Mouse (Mus musculus): ENCODE results near the gene Pecam1. TPM values are rescaled to one million over a fixed set of nuclear protein-coding genes. Genes with fewer than 3 reads are reported as not detected.
"Not testable (repeated sequence)": the region's sequence is repeated elsewhere in the genome, so short reads cannot be mapped to it uniquely, and the experiment has no call there.

The Pecam1 gene
- polyA plus RNA-seq, 1 experiment from 2014 or later, result 6.1 TPM

GRCm38 (mm10) chr11:106782841-106783764 is 32.7 kb upstream of the Pecam1 start:
- Histone ChIP-seq H3K9me3 (replicated peaks) (no peaks in the 10 kb centered on the region), H3K27ac (no peak overlapping the region; the same call in 1 of the 2 replicates), H3K36me3 (peaks cover 73% of the 10 kb centered on the region), H3K4me3 (replicated peaks) (no peak overlapping the region), H3K4me1 (replicated peaks) (peaks cover 52% of the 10 kb centered on the region), H3K9ac (no peak overlapping the region), H3K27me3 (no peaks in the 10 kb centered on the region), H3K4me2 (no peak overlapping the region)
- DNase-seq (no peak), ATAC-seq (ENCODE audit: low read depth) (no peak)
- 82% methylated on average over 9 of the region's 9 CpGs for WGBS (ENCODE audit: insufficient replicate concordance)

GRCm38 (mm10) chr11:106782271-106782670 is 31.8 kb upstream of the Pecam1 start:
- H3K27ac ChIP-seq; ATAC-seq (ENCODE audit: low read depth); H3K9ac ChIP-seq: not testable (repeated sequence)

GRCm38 (mm10) chr11:106780590-106781220 is 30.3 kb upstream of the Pecam1 start:
- DNase-seq (no peak), ATAC-seq (ENCODE audit: low read depth) (no peak)
- Histone ChIP-seq H3K9ac (peak overlapping the region; percentile 39), H3K27me3 (no peaks in the 10 kb centered on the region), H3K36me3 (peaks cover 72% of the 10 kb centered on the region), H3K4me3 (replicated peaks) (peak overlapping the region; percentile 84; the same call in 1 of the 2 replicates), H3K9me3 (replicated peaks) (no peaks in the 10 kb centered on the region), H3K4me1 (replicated peaks) (peaks cover 54% of the 10 kb centered on the region), H3K27ac (peak overlapping the region; percentile 96), H3K4me2 (peak overlapping the region; percentile 87)
- WGBS (ENCODE audit: insufficient replicate concordance), result 77% methylated on average over 6 of the region's 6 CpGs

More at GRCm38 (mm10) chr11:106782271-106782670, 31.8 kb upstream of the Pecam1 start:
- not testable (repeated sequence) for DNase-seq; H3K9me3 ChIP-seq (replicated peaks); H3K27me3 ChIP-seq; H3K4me3 ChIP-seq (replicated peaks); H3K4me2 ChIP-seq
- Histone ChIP-seq H3K36me3 (peaks cover 74% of the 10 kb centered on the region), H3K4me1 (replicated peaks) (peaks cover 61% of the 10 kb centered on the region)
- 83% methylated on average over 7 of the region's 7 CpGs for WGBS (ENCODE audit: insufficient replicate concordance)

DNA sequence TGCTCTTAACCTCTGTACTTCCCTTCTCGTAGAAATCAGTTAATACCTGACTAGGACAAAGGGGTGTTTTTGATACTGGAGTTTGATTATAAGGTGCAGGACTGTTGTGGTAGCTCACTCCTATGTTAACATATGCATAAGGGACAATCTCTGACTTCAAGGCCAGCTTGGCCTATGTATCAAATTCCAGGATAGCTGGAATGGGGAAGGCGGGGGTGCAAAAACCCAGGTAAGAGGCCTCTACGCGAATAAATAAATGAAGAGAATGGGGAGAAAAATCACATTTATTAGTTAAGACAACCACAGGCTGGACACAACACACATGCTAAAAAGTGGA is 29.6 kb upstream of the Pecam1 start:
- H3K4me2 ChIP-seq, result peak overlapping the region; percentile 87
- 68% methylated on average over 4 of the region's 4 CpGs for WGBS (ENCODE audit: insufficient replicate concordance)
- DNase-seq (no peak), ATAC-seq (ENCODE audit: low read depth) (no peak)
- H3K36me3 ChIP-seq, result peaks cover 72% of the 10 kb centered on the region
- H3K27me3 ChIP-seq, result no peaks in the 10 kb centered on the region
- H3K9ac ChIP-seq, result peak overlapping the region; percentile 93
- H3K4me1 ChIP-seq (replicated peaks), result peaks cover 48% of the 10 kb centered on the region
- H3K9me3 ChIP-seq (replicated peaks), result no peaks in the 10 kb centered on the region
- peak overlapping the region; percentile 96 for H3K27ac ChIP-seq
- peak overlapping the region; percentile 84 for H3K4me3 ChIP-seq (replicated peaks)

DNA sequence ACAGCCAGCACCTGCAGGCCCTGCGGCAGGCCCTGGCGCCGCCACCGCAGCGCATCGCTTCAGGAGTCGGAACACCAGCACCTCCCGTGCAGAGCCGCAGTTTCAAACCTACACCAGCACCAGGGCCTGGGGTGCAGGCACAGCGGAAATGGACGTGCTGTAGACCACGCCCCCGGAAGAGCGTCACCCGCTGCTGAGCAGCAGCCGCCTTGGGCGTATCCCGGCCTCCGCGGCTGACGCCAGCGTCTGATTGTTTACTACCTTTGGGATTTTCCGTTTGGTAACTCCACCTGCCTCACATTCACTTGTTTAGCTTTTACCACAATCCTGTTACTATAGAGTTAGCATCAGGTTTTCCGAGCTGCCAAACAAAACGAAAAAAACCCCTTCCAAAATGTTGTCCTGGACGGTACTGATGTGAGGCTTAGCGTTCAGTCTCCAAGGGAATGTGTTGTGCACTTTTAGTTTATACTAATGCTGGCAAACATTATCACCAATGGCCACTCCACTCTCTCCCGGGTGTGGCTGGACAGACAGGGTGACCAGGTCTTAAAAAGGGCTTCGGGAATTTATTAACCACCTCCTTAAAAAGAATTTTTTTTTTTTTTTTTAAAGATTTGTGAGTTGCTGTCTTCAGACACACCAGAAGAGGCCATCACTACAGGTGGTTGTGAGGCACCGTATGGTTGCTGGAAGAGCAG is 29.1 kb upstream of the Pecam1 start, which contains the start of gene Polg2:
Gene Polg2, minus strand, starts transcription at position 150 of the 701 bp plus-strand sequence.
- ATAC-seq (ENCODE audit: low read depth), result peak; percentile 99
- Histone ChIP-seq H3K9me3 (replicated peaks) (no peaks in the 10 kb centered on the region), H3K9ac (peak within 1 kb of the TSS; percentile 93), H3K36me3 (peaks cover 72% of the 10 kb centered on the region), H3K27ac (peak within 1 kb of the TSS; percentile 96), H3K4me1 (replicated peaks) (peaks cover 48% of the 10 kb centered on the region), H3K4me2 (peak within 1 kb of the TSS; percentile 87), H3K4me3 (replicated peaks) (peak within 1 kb of the TSS; percentile 84), H3K27me3 (no peaks in the 10 kb centered on the region)
- peak; percentile 87 for DNase-seq
- WGBS (ENCODE audit: insufficient replicate concordance), result 1% methylated on average over 30 of the region's 30 CpGs

GRCm38 (mm10) chr11:106778589-106779387 is 28.4 kb upstream of the Pecam1 start:
- peaks cover 44% of the 10 kb centered on the region for H3K4me1 ChIP-seq (replicated peaks)
- peaks cover 72% of the 10 kb centered on the region for H3K36me3 ChIP-seq
- peak overlapping the region; percentile 93 for H3K9ac ChIP-seq
- H3K4me2 ChIP-seq, result peak overlapping the region; percentile 87
- WGBS (ENCODE audit: insufficient replicate concordance), result 2% methylated on average over 39 of the region's 39 CpGs
- H3K27ac ChIP-seq, result peak overlapping the region; percentile 96
- H3K9me3 ChIP-seq (replicated peaks), result no peaks in the 10 kb centered on the region
- ATAC-seq (ENCODE audit: low read depth) (peak; percentile 74), DNase-seq (no peak)
- peak overlapping the region; percentile 84 for H3K4me3 ChIP-seq (replicated peaks)
- H3K27me3 ChIP-seq, result no peaks in the 10 kb centered on the region

- H3K9me3 ChIP-seq (replicated peaks), result no peaks in the 10 kb centered on the region
- H3K4me3 ChIP-seq (replicated peaks), result peak overlapping the region; percentile 84
- DNase-seq (no peak), ATAC-seq (ENCODE audit: low read depth) (no peak)
- no peaks in the 10 kb centered on the region for H3K27me3 ChIP-seq
- peak overlapping the region; percentile 87 for H3K4me2 ChIP-seq
- WGBS (ENCODE audit: insufficient replicate concordance), result 74% methylated on average over 7 of the region's 7 CpGs
- peak overlapping the region; percentile 93; the same call in 1 of the 2 replicates for H3K9ac ChIP-seq
- H3K36me3 ChIP-seq, result peaks cover 72% of the 10 kb centered on the region
- no peak overlapping the region for H3K27ac ChIP-seq
- peaks cover 38% of the 10 kb centered on the region for H3K4me1 ChIP-seq (replicated peaks)
These were observed 27.7 kb upstream of the Pecam1 start for GRCm38 (mm10) chr11:106778132-106778531.

- DNase-seq (no peak), ATAC-seq (ENCODE audit: low read depth) (no peak)
- H3K36me3 ChIP-seq, result peaks cover 72% of the 10 kb centered on the region
- no peaks in the 10 kb centered on the region for H3K9me3 ChIP-seq (replicated peaks)
- peaks cover 31% of the 10 kb centered on the region for H3K4me1 ChIP-seq (replicated peaks)
- no peaks in the 10 kb centered on the region for H3K27me3 ChIP-seq
- peak overlapping the region; percentile 87 for H3K4me2 ChIP-seq
- peak overlapping the region; percentile 33; the same call in 1 of the 2 replicates for H3K9ac ChIP-seq
- 83% methylated on average over 3 of the region's 3 CpGs for WGBS (ENCODE audit: insufficient replicate concordance)
- H3K4me3 ChIP-seq (replicated peaks), result peak overlapping the region; percentile 84
- H3K27ac ChIP-seq, result 0 out of 2 replicates have a peak overlapping the region, but pooled peaks have one; percentile 23
These were observed 27.0 kb upstream of the Pecam1 start for GRCm38 (mm10) chr11:106777395-106777794.

GRCm38 (mm10) chr11:106776960-106777359 is 26.5 kb upstream of the Pecam1 start:
- Histone ChIP-seq H3K9ac (no peak overlapping the region), H3K4me3 (replicated peaks) (peak overlapping the region; percentile 84; the same call in 1 of the 2 replicates), H3K9me3 (replicated peaks) (no peaks in the 10 kb centered on the region), H3K27me3 (no peaks in the 10 kb centered on the region), H3K4me1 (replicated peaks) (peaks cover 29% of the 10 kb centered on the region), H3K27ac (no peak overlapping the region), H3K36me3 (peaks cover 72% of the 10 kb centered on the region), H3K4me2 (no peak overlapping the region)
- WGBS (ENCODE audit: insufficient replicate concordance), result 84% methylated on average over 4 of the region's 4 CpGs
- no peak for ATAC-seq (ENCODE audit: low read depth)
- no peak for DNase-seq

DNA sequence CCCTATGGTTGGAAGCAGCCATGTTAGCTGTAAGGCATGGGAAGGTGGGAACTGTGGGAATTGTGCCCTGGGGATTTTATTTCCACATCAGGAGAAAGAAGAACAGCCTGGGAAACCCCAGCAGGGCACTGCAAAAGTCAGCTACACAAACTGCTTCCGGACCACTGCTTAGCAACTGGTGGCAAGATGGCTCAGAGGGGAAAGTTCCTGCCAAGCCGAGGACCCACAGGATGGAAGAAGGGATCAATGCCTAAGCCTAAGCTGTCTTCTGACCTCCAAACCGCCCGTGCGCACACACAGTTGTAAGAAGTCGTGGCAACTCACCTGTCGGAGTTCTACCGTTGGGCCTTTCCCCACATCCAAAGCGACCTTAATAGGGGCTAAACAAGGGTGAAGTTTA is 22.6 kb upstream of the Pecam1 start:
- no peak overlapping the region for H3K9ac ChIP-seq
- H3K4me1 ChIP-seq (replicated peaks), result peaks cover 19% of the 10 kb centered on the region
- no peak overlapping the region for H3K27ac ChIP-seq
- H3K4me2 ChIP-seq, result no peak overlapping the region
- peaks cover 89% of the 10 kb centered on the region for H3K36me3 ChIP-seq
- no peaks in the 10 kb centered on the region for H3K9me3 ChIP-seq (replicated peaks)
- H3K4me3 ChIP-seq (replicated peaks), result no peak overlapping the region
- no peaks in the 10 kb centered on the region for H3K27me3 ChIP-seq
- DNase-seq (no peak), ATAC-seq (ENCODE audit: low read depth) (no peak)
- 93% methylated on average over 9 of the region's 9 CpGs for WGBS (ENCODE audit: insufficient replicate concordance)

Data from liver, embryonic 13.5 days (tissue).